Mouse (Mus musculus): ENCODE results near the gene Umad1. TPM values are rescaled to one million over a fixed set of nuclear protein-coding genes. Genes with fewer than 3 reads are reported as not detected.
A peak's percentile ranks its signal among the peaks of the same experiment; 100 is the strongest.

The Umad1 gene
- total and polyA plus RNA-seq, 3 experiments: 7.6 to 17.5 (median 10.0) TPM

- Histone ChIP-seq H3K4me1 (ENCODE audit: control insufficient read depth in 1 of 2, insufficient read depth in 2 of 2) (peaks cover 7 to 59% of the 10 kb centered on the region in 2 experiments), H3K9ac (ENCODE audit: insufficient read depth, low read depth) (peak overlapping the region; percentile 45), H3K27ac (ENCODE audit: insufficient read depth, low read depth) (peak overlapping the region; percentile 62), H3K4me3 (replicated peaks in 1 of 3; ENCODE audit: low read depth in 2 of 3, low read length in 2 of 3, poor library complexity in 1 of 3) (no peak overlapping the region), H3K9me3 (replicated peaks; ENCODE audit: low read length) (peaks cover 5% of the 10 kb centered on the region), H3K27me3 (replicated peaks) (no peaks in the 10 kb centered on the region), H3K4me2 (ENCODE audit: insufficient read depth, low read depth, poor library complexity, severe bottlenecking) (peak overlapping the region; percentile 89), H3K79me2 (replicated peaks; ENCODE audit: control insufficient read depth, extremely low read depth, insufficient read depth, poor library complexity, severe bottlenecking) (no peaks in the 10 kb centered on the region), H3K36me3 (replicated peaks in 1 of 2; ENCODE audit: control insufficient read depth in 1 of 2, insufficient read depth in 1 of 2, low read length in 1 of 2) (no peaks in the 10 kb centered on the region)
- dilution Hi-C loops (cut with MboI; ENCODE audit: extremely low pct_ligation_motif_present, extremely low pct_unique_long_range_greater_than_20kb, low sequenced_read_pairs): no loop called here
- in situ Hi-C loops (cut with MboI; ENCODE audit: low pct_ligation_motif_present, low pct_unique_long_range_greater_than_20kb, low sequenced_read_pairs): loop anchor here (10.0 kb wide), 1 partner anchor 200 kb away; no protein-coding TSS in a partner anchor
- TF ChIP-seq JUN (IDR thresholded peaks at IDR 0.05; ENCODE audit: insufficient read depth, low read depth, low read length): peak; percentile 23; the same call in 1 of the 2 replicates
- 0 out of 2 replicates have a peak, but pooled peaks have one; percentile 29 for TF ChIP-seq IRF4 (IDR thresholded peaks at IDR 0.05; ENCODE audit: low read depth, low read length)
- TF ChIP-seq KAT2A (IDR thresholded peaks at IDR 0.05; ENCODE audit: insufficient replicate concordance, low read length): no peak
- TF ChIP-seq EP300 (IDR thresholded peaks at IDR 0.05; ENCODE audit: low read length): peak; percentile 71
- TF ChIP-seq ZNF384 (IDR thresholded peaks at IDR 0.05; ENCODE audit: low read depth, low read length): no peak
- no peak for TF ChIP-seq NRF1 (IDR thresholded peaks at IDR 0.05; ENCODE audit: low read depth, low read length)
- no peak for TF ChIP-seq NELFE (IDR thresholded peaks at IDR 0.05; ENCODE audit: low read depth, low read length)
- peak; percentile 76 for TF ChIP-seq MEF2A (IDR thresholded peaks at IDR 0.05; ENCODE audit: borderline replicate concordance, low read depth, low read length)
- peak; percentile 32 for DNase-seq (ENCODE audit: extremely low read depth)
These were observed 236.2 kb downstream of the Umad1 start for GRCm38 (mm10) chr6:8495109-8495826.

GRCm38 (mm10) chr6:8495827-8496222 lies 236.7 kb downstream of the Umad1 start:
- Histone ChIP-seq H3K9ac (ENCODE audit: insufficient read depth, low read depth) (peak overlapping the region; percentile 45), H3K27me3 (replicated peaks) (no peaks in the 10 kb centered on the region), H3K79me2 (replicated peaks; ENCODE audit: control insufficient read depth, extremely low read depth, insufficient read depth, poor library complexity, severe bottlenecking) (no peaks in the 10 kb centered on the region), H3K36me3 (replicated peaks in 1 of 2; ENCODE audit: control insufficient read depth in 1 of 2, insufficient read depth in 1 of 2, low read length in 1 of 2) (no peaks in the 10 kb centered on the region), H3K4me3 (replicated peaks in 1 of 3; ENCODE audit: low read depth in 2 of 3, low read length in 2 of 3, poor library complexity in 1 of 3) (no peak overlapping the region), H3K4me2 (ENCODE audit: insufficient read depth, low read depth, poor library complexity, severe bottlenecking) (peak overlapping the region; percentile 89), H3K27ac (ENCODE audit: insufficient read depth, low read depth) (no peak overlapping the region), H3K9me3 (replicated peaks; ENCODE audit: low read length) (peaks cover 5% of the 10 kb centered on the region), H3K4me1 (ENCODE audit: control insufficient read depth in 1 of 2, insufficient read depth in 2 of 2) (peaks cover 7 to 57% of the 10 kb centered on the region in 2 experiments)
- DNase-seq (ENCODE audit: extremely low read depth): no peak
- in situ Hi-C loops (cut with MboI; ENCODE audit: low pct_ligation_motif_present, low pct_unique_long_range_greater_than_20kb, low sequenced_read_pairs) (loop anchor here (10.0 kb wide), 1 partner anchor 201 kb away; no protein-coding TSS in a partner anchor), dilution Hi-C loops (cut with MboI; ENCODE audit: extremely low pct_ligation_motif_present, extremely low pct_unique_long_range_greater_than_20kb, low sequenced_read_pairs) (no loop called here)
- no peak for TF ChIP-seq E2F4 (IDR thresholded peaks at IDR 0.05; ENCODE audit: insufficient replicate concordance, low read depth, low read length)
- TF ChIP-seq TBP (conservative IDR thresholded peaks at IDR 0.05; ENCODE audit: low read depth, low read length): 0 out of 2 replicates have a peak, but pooled peaks have one; percentile 13

Data from CH12.LX (cell line).